Mouse (Mus musculus) granulocyte monocyte progenitor cell, adult 5-6 weeks (primary cell): Measurements from ENCODE around the gene Kalrn. TPM values are rescaled to one million over a fixed set of nuclear protein-coding genes. Genes with fewer than 3 reads are reported as not detected.
A peak's percentile ranks its signal among the peaks of the same experiment; 100 is the strongest.

Experiments
- ATAC-seq: replicated peaks from 2 replicates; pipeline ENCODE4 v1.8.0; 2016; ENCODE audit warnings: mild to moderate bottlenecking, moderate TSS enrichment, inconsistent platforms; ENCODE audit not compliant: poor library complexity, severe bottlenecking
- total RNA-seq, 2 experiments: library from RNA; stranded (forward) in 1 of 2; stranded (reverse) in 1 of 2; fragments of 200-712, 200-1000 nt in 1 of 2; fragments of >200 nt in 1 of 2; fragmentation: Nextera tagmentation in 1 of 2; gene quantifications; 2 replicates each; pipeline ENCODE4 v1.2.3; 2014 to 2017

Kalrn gene
- total RNA-seq, 2 experiments from 2014 or later = 3.6 to 3.8 TPM

DNA sequence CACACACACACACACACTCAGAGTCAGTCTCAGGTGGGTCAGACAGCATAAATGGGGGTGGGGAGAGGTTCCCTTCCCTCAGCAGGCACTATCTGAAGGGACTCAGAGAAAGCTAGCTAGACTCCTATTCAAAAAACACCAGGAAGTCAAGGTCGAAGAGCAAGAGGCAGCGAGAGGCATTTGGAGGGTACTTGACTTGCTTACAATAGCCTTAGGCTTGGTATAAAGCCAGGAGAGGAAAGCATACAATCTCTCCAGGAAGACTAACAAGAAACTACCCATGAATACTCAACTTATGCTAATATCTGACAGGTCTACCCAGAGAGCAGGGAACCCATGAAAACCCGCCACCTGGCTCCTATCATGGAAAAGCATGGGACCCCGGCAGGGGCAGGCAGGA, 543.0 kb downstream of the Kalrn start:
- no peak for ATAC-seq

DNA sequence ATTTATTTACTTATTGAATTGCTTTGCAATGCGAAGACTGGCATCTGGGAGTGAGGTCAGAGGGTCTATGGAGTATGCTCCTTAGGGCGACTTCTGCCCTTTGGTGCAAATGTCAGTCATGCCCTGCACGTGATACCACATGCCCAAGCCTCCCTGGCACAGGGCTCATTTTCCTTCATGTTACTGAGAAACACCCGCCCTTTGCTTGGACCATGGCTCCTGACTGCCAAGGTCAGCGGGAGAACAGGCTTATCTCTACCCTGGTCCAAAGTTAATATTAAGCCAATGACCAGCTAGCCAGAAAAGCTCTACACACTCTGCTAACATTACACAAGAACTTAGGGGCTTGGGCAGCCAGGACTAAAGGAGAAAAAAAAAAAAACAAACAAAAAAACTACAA, 543.5 kb downstream of the Kalrn start:
- no peak for ATAC-seq

DNA sequence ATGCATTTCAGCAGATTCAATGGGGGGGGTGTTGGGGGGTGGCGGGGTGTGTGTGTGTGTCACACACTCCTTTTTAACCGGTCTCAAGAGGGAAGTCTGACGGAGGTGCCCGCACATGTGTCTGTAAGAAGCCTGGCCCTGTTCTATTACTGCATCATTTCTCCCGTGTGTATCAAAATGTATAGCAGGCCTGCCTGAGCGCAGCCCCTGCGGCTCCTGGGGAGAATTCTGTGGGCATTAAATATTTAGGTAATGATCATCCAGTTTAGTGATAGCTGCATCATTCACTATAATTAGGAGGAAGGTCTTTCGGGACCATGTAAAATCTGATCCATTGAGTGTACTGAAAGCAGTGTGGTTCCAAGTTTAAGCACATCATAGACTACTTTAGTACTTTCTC, 556.1 kb downstream of the Kalrn start:
- no peak for ATAC-seq

DNA sequence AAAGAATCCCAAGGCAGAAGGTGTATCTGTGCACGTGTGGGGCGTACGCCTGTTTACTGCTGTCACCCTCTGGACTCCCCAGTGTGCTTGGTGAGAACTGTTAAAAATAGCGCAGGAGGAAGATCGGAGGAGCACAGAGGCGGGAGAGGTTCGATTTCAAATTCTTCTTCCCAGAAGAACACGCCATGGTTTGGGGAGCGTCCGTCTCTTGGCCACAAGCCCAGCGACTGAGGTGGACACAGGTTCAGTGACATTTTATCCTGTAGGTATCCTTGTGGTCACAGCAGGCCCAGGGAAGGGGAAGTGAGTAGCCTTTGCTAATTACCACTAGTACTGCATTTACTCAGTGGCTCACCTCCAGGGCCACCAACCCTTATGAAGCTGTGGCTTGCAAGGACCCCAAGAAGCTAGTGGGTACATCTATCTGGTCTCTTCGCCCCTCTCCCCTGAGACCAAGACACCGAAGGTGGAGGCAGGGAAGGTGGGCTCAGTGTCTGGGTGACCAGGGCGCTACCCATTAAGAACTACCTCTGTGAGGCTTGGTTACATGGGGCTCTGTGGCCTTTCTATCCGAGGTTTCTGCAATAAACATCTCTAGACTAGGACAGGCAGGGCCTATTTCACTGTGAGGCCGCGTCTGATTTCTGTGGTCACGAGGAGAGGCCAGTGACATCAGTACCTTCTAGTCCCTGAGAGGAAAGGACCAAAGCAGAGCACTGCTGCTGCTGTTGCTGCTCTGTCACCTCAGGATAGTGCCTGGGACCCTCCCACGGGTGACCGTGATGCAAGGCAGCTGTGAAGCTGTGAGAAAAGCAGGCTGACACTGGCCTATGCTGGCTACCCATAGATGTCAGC, 561.1 kb downstream of the Kalrn start:
- ATAC-seq = no peak

DNA sequence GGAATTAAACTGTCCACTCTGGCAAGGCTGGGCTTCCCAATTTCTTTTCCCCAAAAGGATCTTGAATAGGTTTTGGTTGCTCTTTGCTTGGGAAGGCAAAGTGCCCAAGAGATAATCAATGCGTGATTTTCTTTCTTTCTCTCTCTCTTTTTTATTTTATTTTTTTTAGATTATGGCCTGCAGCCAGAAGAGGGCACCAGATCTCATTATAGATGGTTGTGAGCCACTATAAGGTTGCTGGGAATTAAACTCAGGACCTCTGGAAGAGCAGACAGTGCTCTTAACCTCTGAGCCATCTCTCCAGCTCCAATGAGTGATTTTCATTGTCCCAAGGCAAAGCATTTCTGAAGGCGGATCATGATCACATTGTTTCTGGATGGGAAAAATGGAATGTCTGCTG, 563.8 kb downstream of the Kalrn start:
- ATAC-seq = no peak

DNA sequence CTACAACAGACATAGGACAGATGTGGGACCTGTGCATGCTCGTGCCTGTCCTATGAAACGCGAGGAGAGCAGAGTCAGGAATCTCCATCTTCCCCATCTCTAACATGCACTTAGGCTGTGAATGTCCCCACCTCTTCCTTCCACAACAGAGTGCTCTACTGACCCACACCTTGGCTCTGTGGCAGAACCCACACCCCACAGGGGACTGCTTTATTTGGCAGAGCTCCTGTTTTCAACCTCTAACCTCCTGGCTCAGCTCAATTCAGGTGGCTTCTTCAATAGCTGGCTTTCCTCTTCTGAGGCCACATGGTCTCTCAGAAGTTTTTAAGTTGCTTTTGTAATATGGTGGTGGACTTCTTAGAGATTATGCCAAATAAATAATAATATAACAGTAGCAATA, 567.3 kb downstream of the Kalrn start:
- ATAC-seq = no peak

DNA sequence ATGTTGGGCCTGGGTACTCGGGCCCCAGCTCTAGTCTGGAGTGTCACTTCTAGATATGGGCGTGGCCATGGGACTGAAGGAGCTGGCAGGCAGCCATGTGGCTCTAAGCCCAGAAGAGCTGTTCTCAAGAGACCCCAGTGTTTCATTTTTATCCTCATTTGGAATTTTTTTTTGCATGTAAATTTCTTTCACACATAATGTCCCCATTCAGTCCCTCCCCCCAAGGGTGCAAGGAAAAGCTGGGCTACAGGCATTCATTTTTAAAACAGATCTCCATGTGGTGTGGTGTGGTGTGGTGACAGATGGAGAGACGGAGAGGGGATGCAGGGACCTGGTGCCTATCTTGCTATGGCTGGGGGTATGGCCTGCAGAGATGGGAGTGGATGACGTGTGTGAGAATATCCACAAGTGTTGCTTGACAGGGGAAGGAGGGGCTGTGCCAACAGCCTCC, 569.2 kb downstream of the Kalrn start:
- no peak for ATAC-seq

DNA sequence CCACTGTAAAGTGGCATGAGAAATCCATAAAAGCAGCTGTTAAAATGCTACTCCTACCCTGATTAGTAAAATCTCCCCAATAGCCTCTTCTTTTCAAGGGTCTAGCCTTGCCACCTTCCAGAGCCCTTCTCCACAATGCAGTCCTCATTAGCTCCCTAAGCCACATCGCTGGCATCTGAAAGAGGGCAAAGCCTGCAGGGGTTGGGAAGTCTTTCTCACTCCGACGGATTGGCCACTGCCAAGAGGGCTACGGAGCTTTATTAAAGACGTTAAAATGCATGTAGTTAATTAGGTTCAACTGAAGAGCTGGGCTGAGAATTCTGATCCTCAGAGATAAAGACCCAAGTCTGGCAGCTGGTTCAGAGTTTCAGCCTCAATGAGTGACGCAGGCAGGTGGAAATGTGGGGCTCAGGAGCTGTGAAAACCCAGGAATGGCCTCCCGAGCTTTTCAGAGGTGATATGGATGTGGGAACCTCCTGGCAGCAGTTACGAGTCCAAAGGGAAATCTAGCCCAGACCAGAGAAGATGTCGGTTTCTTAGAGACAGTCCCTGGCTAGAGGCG, 569.7 kb downstream of the Kalrn start:
- ATAC-seq = no peak

DNA sequence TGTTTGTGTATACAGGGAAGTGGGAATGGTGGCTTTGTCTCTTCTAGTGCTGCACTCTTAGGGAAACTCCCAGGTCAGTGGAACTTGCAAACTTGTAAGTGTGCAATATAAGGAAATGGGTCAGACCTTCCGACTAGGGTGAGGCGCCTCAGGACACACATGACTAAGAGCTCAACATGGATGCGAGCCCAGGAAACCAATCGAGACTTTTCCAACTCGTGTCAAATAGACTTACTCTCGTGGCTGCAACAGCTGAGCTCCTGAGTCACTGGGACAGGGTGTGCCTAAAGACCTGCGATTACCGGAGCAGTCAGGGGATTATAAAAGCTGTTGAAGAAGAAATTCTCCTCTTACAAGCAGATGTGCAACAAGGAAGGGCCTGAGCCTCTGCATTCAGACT, 572.6 kb downstream of the Kalrn start:
- no peak for ATAC-seq

DNA sequence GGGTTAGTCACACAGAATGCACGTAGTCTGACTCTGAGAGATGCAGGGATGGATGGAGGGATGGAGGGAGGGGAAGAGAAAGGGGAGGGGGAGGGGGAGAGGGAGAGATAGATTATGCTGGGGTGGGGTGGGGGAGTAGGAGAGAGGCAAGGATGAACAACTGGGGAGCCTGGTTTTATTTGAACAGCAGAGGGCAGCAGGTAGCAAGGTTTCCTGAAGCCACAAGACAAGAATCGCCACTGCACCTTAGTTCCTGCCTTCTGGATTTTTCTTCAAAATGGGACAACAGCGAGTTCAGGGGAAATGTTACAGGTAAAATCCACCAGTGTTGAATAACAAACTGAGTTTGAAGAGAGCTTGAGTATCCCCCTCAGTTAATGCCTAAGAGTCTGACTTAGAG, 573.9 kb downstream of the Kalrn start:
- no peak for ATAC-seq

DNA sequence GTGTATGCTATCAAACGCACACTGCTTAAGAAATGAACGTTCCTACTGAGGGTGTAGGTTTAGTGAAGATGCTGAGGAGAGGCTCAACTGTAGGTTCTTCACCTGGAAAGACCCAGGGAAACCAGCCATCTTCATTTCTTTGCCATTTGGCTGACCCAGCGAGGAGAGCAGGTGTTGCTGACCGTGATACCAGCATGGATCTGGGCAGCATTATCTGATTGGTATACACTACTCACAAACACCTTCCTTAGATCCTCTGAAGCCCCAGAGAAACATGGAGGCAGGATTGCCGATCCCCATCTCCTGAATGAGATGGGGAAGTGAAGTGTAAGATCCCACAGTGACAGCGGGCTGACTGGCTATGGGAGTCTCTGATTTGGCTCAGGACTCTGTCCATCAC, 575.3 kb downstream of the Kalrn start:
- ATAC-seq = no peak

DNA sequence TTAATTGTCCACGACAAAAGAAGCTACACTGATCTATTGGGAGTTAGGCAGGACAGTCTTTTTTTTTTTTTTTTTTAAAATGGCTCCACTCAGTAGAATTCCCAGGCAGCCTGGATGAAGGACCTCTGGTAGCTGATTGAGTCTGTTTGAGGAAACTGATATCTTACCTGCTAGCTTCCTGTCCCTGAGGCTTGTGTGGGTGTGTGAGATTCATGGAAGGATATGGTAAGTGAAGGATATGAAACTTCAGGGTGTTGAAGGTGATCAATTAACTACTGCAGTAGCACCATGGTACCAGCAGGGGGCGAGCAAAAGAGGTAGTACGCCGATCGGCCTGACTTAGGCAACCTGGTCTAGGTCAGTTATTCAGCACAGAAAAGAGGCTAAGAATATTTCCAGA, 577.3 kb downstream of the Kalrn start:
- peak; percentile 81 for ATAC-seq

DNA sequence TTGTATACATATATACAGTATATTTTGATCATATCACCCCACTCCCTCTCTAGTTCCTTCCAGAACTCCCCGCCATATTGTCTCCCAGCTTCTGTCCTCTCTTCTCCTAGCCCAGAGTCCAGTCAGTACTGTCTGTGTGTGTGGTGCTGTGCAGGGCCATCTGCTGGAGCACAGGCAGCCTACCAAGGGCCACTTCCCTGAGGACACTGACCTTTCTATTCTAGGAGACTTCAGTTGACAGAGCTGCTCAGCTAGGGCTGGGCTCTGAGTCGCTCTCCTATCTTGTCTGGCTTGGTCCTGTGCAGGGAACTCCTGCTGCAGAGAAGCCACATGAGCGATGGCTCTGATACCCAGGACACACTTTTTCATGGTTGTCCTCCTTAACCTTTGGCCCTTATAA, 577.8 kb downstream of the Kalrn start:
- no peak for ATAC-seq

DNA sequence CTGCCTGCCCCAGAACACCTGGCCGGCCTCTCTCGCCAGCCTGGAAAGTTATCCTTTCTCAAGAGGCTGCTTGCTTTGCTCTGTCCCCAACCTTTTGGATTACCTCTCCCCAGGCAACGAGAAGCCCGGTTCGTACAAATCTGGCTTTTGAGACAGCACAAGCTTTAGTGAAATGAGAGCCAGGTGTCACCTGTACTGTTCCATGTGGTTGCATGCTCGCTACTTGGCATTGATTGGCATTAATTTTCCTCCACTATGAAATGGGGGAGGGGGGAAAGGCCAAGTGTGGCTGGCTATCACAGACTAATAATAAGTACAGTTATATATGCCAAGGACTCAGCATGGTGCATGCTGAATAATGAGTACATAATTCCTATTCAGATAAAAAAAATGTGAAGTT, 579.0 kb downstream of the Kalrn start:
- ATAC-seq = no peak

DNA sequence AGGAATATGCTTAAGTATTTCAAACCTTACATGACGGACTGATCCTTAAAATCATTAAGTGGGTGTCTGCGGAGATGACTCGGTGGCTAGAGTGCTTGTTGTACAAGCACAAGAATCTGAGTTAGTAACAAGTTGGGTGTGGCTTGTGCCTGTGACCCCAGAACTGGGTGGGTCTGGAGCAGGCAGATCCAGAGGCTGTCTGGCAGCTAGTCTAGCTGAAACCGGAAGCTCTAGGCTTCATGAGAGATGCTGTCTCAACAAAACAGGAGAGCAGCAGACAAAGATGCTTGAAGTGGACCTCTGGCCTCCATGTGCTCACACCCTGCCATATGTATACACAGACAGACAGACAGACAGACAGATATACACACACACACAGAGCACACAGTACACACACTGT, 582.6 kb downstream of the Kalrn start:
- ATAC-seq = no peak

DNA sequence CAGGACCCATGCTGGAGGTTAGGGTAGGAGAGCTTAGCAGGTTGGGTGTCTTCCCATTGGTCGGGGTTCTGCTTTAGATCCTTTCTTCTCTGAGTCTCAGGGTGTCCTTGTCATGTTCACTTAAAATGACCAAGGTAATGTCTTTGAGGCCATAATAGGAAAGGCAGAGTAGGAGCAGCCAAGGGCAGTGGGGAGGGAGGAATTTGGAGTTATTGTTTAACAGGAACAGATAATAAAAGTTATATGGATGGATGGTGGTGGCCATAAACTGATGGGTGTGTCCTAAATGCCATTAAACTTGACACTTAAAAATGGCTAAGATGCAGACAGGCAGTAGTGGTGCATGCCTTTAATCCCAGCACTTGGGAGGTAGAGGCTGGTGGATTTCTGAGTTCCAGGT, 584.2 kb downstream of the Kalrn start:
- no peak for ATAC-seq

DNA sequence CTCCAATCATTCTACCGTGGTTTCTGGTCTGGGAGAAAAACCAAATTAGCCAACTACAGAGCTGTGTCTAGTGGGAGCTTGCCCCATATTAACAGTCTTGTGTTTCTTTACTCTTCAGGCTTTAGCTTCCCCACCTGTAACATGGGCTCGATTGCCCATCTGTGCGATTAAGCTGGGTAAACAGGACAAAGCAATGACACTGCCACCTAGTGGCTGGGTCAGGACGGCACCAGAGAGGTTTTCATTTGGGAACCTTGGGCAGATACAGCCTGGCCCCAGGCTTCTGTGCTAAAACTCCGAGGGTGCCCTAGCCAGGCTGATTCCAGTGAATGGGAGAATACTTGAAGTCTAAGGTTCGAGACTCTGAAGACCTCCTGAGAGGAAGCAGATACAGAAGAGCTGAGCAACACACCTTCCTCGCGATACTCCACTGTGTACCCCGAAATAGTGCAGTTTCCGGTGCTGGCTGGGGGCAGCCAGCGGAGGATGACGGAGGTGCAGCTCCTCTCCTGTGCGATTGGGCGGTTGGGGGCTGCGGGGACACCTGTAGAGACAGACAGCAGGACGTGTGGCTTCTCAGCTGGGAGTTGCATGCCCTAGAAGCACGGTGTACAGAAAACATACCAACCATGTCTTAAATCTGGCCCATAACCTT, 584.8 kb downstream of the Kalrn start:
- peak; percentile 71 for ATAC-seq

DNA sequence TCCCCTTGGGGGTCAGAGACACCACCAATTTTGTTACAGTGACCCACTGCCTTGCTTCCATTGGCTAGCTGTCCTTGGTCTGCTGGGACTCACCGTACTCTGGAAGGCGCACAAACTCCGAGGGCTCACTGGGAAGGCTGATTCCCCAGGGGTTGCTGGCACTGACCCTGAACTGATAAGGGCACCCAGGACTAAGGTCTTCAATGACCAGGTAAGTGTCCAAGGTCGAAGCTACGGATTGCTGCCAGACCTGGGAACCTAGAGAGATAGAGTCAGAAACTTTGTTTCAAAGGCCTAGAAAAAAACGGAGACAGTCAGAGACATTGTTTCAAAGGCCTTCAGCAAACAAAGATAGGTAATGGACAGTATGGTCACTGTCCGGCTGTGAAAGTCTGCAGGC, 586.3 kb downstream of the Kalrn start:
- no peak for ATAC-seq

DNA sequence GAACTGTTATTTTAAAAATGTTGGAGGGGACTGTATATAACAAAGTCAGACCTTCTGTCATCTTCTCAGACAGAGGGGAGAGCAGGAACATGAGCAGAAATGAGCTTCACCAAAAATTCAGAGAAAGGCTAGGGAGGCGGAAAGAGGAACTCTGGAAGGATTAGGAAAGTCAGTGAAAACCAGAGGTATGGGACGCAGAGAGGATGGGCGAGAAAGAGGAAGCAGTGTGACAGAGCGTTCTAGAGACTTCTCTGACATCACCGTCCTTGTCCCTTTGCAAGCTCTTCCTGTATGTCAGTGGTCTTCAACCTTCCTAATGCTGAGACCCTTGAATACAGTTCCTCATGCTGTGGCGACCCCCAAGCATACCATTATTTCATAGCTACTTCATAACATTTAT, 588.0 kb downstream of the Kalrn start:
- ATAC-seq = peak; percentile 88

DNA sequence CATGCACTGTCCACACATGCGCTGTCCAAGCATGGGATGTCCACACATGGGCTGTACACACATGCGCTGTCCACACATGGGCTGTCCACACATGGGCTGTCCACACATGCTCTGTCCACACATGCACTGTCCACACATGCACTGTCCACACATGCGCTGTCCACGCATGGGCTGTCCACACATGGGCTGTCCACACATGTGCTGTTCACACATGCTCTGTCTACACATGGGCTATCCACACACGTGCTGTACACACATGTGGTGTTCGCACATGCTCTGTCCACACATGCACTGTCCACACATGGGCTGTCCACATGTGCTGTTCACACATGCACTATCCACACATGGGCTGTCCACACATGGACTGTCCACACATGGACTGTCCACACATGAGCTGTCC, 589.6 kb downstream of the Kalrn start:
- no peak for ATAC-seq

DNA sequence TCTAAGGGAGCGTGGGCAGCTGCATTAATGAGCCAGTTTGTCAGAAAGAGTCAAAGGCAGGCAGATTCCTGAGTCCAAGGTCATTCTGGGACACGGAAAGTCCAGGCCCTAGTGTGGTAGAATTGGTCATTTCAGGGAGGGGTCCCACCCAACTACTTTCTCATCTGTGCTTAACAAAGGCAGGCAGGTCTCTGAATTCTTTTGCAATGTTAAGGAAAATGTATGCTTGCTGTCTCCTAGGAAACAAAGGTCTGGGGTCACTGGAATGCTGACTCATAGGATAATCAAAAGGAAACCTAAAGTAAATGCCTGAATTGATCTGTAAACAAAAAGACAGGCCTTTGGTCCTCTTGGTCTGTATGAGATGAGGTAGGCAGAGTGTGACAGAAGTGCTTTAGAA, 593.5 kb downstream of the Kalrn start:
- no peak for ATAC-seq

DNA sequence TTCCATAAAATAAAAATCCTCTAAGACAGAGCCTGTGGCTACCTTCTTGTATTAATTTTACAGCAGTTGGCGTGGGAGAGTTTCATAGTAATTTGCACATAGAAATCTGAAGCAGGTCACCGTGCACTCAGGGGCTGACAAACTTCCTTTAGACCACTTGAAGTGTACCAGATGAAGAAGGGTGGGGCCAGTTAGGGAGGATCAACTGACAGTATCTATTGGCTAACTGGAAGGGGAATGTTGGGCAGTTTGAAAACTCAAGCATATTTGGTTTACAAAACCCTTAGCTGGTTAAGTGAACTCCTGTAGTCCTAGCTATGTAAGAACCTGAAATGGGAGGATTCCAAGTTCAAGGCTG, 606.1 kb downstream of the Kalrn start:
- peak; percentile 69 for ATAC-seq
